In genomic region chr7:145287410-145287809, GRCm38 (mm10) we compare ENCODE assay signal across 23 mouse cellular contexts. TPM values are rescaled to one million over a fixed set of nuclear protein-coding genes. Genes with fewer than 3 reads are reported as not detected.
DNase-seq lines count a peak whose midpoint lies in the region; ATAC-seq lines count a peak whose summit lies in the region.
"Had no signal": no experiment of that assay in that cellular context is flagged by ENCODE, and none has a peak within 500 bp of the region (broad histone marks: within the 10 kb centered on the region; RNA-seq: fewer than 3 reads in every experiment).

No protein-coding gene starts in this region.

- peak; percentile 88 for DNase-seq in cerebellum, adult 11-12 months
- DNase-seq in urinary bladder, postnatal 14 days (ENCODE audit: low spot score), result peak; percentile 44
- DNase-seq in urinary bladder, postnatal 10 days (ENCODE audit: low spot score), result no peak
- peak; percentile 86 to 92 for DNase-seq in cerebellum, postnatal 25 days
- no peak for DNase-seq in frontal cortex, postnatal 36 days (ENCODE audit: low spot score in 2 of 2)
- DNase-seq in gastrocnemius, adult 18-20 months (ENCODE audit: low spot score), result no peak
- no peak for DNase-seq in right cerebral cortex, postnatal 36 days (ENCODE audit: low spot score in 2 of 2)
- DNase-seq: adrenal gland, adult 2 months; forebrain, postnatal 0 days; kidney, adult 2 months; kidney, postnatal 10 days; layer of hippocampus, postnatal 36 days; lung, postnatal 14 days; right cerebral cortex, postnatal 14 days had no signal

- no peak for ATAC-seq in cerebellum, adult (ENCODE audit: insufficient number of reproducible peaks, low FRiP score, low TSS enrichment)
- ATAC-seq: forebrain, postnatal 0 days; liver, embryonic 12.5 days; midbrain, embryonic 15.5 days; Patski had no signal

RNA-seq across cellular contexts. Expression of gene Tpcn2, which starts 3.6 kb away (rescaled TPM):
- 1 to 10 TPM; 1.0 TPM for total RNA-seq in gastrocnemius, adult 18-20 months (2021)

RNA-seq across cellular contexts. Expression of gene Mrgprf, which starts 13.2 kb away (rescaled TPM):
- total RNA-seq in gastrocnemius, adult 18-20 months (2021), result 1 to 10 TPM; 1.3 to 2.1 TPM
- total RNA-seq: granulocyte monocyte progenitor cell, adult 5-6 weeks had no signal

RNA-seq across cellular contexts. Expression of gene Mrgprd, which starts 27.2 kb away (rescaled TPM):
- total RNA-seq in gastrocnemius, adult 18-20 months (2021), result not detected
- total RNA-seq: adrenal gland, adult 2 months; adrenal gland, postnatal 4 days; forebrain, postnatal 0 days; granulocyte monocyte progenitor cell, adult 5-6 weeks; heart, postnatal 10 days; layer of hippocampus, adult 18-20 months; layer of hippocampus, postnatal 36 days; left cerebral cortex, postnatal 14 days had no signal

Comparison
In these comparisons a context has a peak if more than half of its experiments do, and no peak if none do; other contexts are left out.
1. DNase-seq: peak in cerebellum, adult 11-12 months (single experiment), urinary bladder, postnatal 14 days (single experiment) and cerebellum, postnatal 25 days (2 of 2); none in urinary bladder, postnatal 10 days (single experiment), frontal cortex, postnatal 36 days (0 of 2), gastrocnemius, adult 18-20 months (single experiment) and right cerebral cortex, postnatal 36 days (0 of 2).